Mouse (Mus musculus) heart, postnatal 0 days (tissue): ENCODE measurements around the gene Gm13030. TPM values are rescaled to one million over a fixed set of nuclear protein-coding genes. Genes with fewer than 3 reads are reported as not detected.
"Not testable (repeated sequence)": the region's sequence is repeated elsewhere in the genome, so short reads cannot be mapped to it uniquely, and the experiment has no call there.

Experiments
- ATAC-seq: fragments of 200-750 bp; cut with Nextera tagmentation; 2 replicates; pipeline ENCODE4 v1.8.0; 2017; ENCODE audit warnings: low read depth, moderate number of reproducible peaks, moderate library complexity; ENCODE audit not compliant: insufficient read depth
- DNase-seq: peaks from one replicate; pipeline ENCODE4 v3.0.0-alpha.2; 2016; ENCODE audit warnings: low spot score
- H3K27ac ChIP-seq: fragments of 300-500 bp; sonication (generic); 2 replicates; pipeline ENCODE4 v1.5.1; 2014; ENCODE audit warnings: low read depth, mild to moderate bottlenecking
- H3K27me3 ChIP-seq: fragments of 300-500 bp; sonication (generic); 2 replicates; pipeline ENCODE4 v1.6.1; 2014; ENCODE audit warnings: low read length, mixed read lengths; ENCODE audit not compliant: control insufficient read depth, insufficient read depth
- H3K36me3 ChIP-seq: fragments of 300-500 bp; sonication (generic); replicated peaks from 2 replicates; pipeline ENCODE4 v1.6.1; 2014; ENCODE audit warnings: low read length, mixed read lengths; ENCODE audit not compliant: control insufficient read depth, insufficient read depth
- H3K4me1 ChIP-seq: fragments of 300-500 bp; sonication (generic); 2 replicates; pipeline ENCODE4 v1.6.1; 2014; ENCODE audit warnings: antibody characterized with exemption; ENCODE audit not compliant: control insufficient read depth, insufficient read depth
- H3K4me2 ChIP-seq: fragments of 300-500 bp; sonication (generic); 2 replicates; pipeline ENCODE4 v1.6.1; 2014; ENCODE audit warnings: low read depth, mild to moderate bottlenecking, low read length, moderate library complexity
- H3K4me3 ChIP-seq: fragments of 300-500 bp; sonication (generic); 2 replicates; pipeline ENCODE4 v1.5.1; 2014; ENCODE audit warnings: low read depth, low read length
- H3K9ac ChIP-seq: fragments of 300-500 bp; sonication (generic); replicated peaks from 2 replicates; pipeline ENCODE4 v1.6.1; 2014; ENCODE audit warnings: low read depth, low read length, mixed read lengths
- H3K9me3 ChIP-seq: fragments of 300-500 bp; sonication (generic); replicated peaks from 2 replicates; pipeline ENCODE4 v1.6.1; 2016; ENCODE audit warnings: low read length; ENCODE audit not compliant: control insufficient read depth
- CTCF ChIP-seq: IDR thresholded peaks from 2 replicates; pipeline ENCODE4 v1.5.1; 2016; ENCODE audit warnings: antibody characterized with exemption, control low read depth, low read depth
- EP300 ChIP-seq: IDR thresholded peaks from 2 replicates; pipeline ENCODE4 v1.6.1; 2016; ENCODE audit warnings: antibody characterized with exemption, low read depth
- WGBS: fragments of 180-500 bp; shearing (Covaris S2); extraction: QIAGEN DNeasy Blood & Tissue Kit; methylation state at CpG from one replicate; pipeline ENCODE4 v1.1.7; 2014; 5-methylcytosine and 5-hydroxymethylcytosine counted together
- polyA plus RNA-seq: library from polyadenylated mRNA; unstranded; fragments of >200 nt; fragmentation: Nextera tagmentation; extraction: Ambion mirVana; gene quantifications from 2 replicates; pipeline ENCODE4 v1.2.1, GENCODE M21; 2015
- total RNA-seq: library from RNA; depleted of rRNA; stranded (reverse); fragments of >200 nt; gene quantifications from 2 replicates; pipeline ENCODE4 v1.2.3, GENCODE M21; 2014; ENCODE audit warnings: low replicate concordance

Gm13030 gene
- total and polyA plus RNA-seq, 2 experiments from 2014 or later: not detected

DNA sequence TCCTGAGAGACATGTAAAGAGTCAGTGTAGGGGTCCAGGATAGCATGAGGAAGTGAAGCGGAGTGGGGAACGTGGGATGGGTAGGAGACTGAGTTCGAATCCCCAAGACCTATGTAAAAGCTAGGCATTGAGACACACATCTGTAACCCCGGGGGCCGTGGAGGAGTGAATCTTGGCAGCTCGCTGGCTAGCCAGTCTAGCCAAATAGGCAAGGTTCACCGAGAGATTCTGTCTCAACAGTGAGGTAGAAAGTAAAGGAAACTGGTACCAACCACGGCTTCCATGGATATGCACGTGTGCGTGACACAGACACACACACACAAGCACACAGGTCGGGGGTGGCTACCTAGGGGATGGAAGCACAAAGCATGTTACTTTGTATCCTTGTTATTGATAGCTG lies 6.0 kb upstream of the Gm13030 start:
- Histone ChIP-seq H3K4me2 (no peak overlapping the region), H3K9me3 (no peaks in the 10 kb centered on the region), H3K27me3 (peaks cover 16% of the 10 kb centered on the region; the same call in 1 of the 2 replicates), H3K36me3 (no peaks in the 10 kb centered on the region), H3K4me1 (no peaks in the 10 kb centered on the region), H3K4me3 (no peak overlapping the region), H3K27ac (no peak overlapping the region), H3K9ac (no peak overlapping the region)
- WGBS: 84% methylated on average over 11 of the region's 11 CpGs
- TF ChIP-seq EP300 (no peak), CTCF (no peak)
- DNase-seq (no peak), ATAC-seq (no peak)

DNA sequence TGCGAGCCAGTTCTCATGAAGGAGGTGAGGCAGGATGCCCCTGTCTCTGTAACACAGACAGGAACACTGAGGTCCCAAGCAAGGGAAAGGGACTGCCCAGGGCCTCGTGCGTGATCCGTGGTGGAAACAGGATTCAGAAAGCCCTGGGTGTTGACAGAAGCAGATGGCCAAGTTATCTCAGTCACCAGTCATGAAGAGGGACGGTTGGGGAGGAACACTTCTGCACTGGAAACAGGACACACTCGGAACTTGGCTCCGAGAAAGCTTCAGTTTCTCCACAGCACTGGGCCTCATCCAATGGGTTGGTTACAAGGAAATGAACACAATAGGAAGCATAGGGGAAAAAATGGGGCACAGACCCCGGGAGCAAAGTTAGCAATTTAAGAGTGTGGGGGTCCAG lies 5.0 kb upstream of the Gm13030 start:
- 28% methylated on average over 8 of the region's 8 CpGs for WGBS
- Histone ChIP-seq H3K27ac (no peak overlapping the region), H3K9me3 (no peaks in the 10 kb centered on the region), H3K36me3 (no peaks in the 10 kb centered on the region), H3K9ac (no peak overlapping the region), H3K4me1 (no peaks in the 10 kb centered on the region), H3K4me3 (no peak overlapping the region), H3K4me2 (no peak overlapping the region), H3K27me3 (peaks cover 12% of the 10 kb centered on the region; the same call in 1 of the 2 replicates)
- ATAC-seq: 0 out of 2 replicates have a peak, but pooled peaks have one; percentile 11
- DNase-seq: no peak
- no peak for TF ChIP-seq CTCF
- no peak for TF ChIP-seq EP300

DNA sequence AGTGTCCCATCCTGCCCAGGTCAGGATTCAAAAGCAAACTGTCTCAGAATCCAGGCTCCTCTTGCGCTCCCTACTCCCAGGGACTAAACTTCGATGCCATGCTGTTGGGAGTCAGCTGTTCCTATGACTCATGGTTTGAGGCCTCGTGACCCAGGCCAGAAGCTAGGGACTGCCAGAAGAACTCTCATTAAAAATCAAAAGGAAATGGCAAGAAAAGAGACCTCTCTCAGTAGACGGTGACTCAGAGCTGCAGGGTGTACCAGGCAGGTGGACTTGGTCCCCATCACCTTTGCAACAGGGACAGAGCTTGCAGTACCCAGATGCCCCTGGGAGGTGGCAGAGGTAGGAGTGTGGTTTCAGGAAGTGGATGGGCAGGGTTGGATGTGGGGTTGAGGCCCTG lies 4.0 kb upstream of the Gm13030 start, which contains the start of gene Pla2g2e:
Gene Pla2g2e (plus strand): TSS at position 212 of the 400 bp plus-strand sequence.
- Histone ChIP-seq H3K4me1 (no peaks in the 10 kb centered on the region), H3K9me3 (no peaks in the 10 kb centered on the region), H3K27ac (no peak within 1 kb of the TSS), H3K36me3 (no peaks in the 10 kb centered on the region), H3K4me2 (no peak within 1 kb of the TSS), H3K27me3 (0 out of 2 replicates have a peak, but pooled peaks cover 7% of the 10 kb centered on the region), H3K4me3 (no peak within 1 kb of the TSS), H3K9ac (no peak within 1 kb of the TSS)
- ATAC-seq (no peak), DNase-seq (no peak)
- 52% methylated on average over 4 of the region's 4 CpGs for WGBS
- TF ChIP-seq EP300: no peak

DNA sequence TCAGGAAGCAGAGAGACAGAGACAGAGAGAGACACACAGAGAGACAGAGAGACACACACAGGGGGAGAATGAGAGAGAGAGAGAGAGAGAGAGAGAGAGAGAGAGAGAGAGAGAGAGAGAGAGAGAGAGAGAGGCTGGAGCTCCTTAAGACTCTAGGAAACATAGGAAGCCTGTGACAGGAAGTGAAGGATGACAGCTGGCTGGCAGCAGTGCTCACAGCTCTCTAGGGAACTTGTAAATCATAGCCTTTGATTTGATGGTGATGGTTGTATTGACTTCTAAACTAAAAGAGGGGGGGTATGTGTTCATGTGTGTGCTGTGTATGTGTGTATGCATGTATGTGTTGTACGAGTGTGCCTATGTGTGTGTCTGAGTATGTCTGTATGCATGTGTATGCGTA lies 2.2 kb upstream of the Gm13030 start:
- H3K36me3 ChIP-seq: no peaks in the 10 kb centered on the region
- H3K4me3 ChIP-seq: no peak overlapping the region
- H3K4me2 ChIP-seq: no peak overlapping the region
- no peak overlapping the region for H3K27ac ChIP-seq
- no peaks in the 10 kb centered on the region for H3K4me1 ChIP-seq
- TF ChIP-seq EP300: no peak
- TF ChIP-seq CTCF: no peak
- DNase-seq (no peak), ATAC-seq (no peak)
- H3K9me3 ChIP-seq: no peaks in the 10 kb centered on the region
- H3K27me3 ChIP-seq: no peaks in the 10 kb centered on the region
- H3K9ac ChIP-seq: no peak overlapping the region
- WGBS: 93% methylated on average over 2 of the region's 2 CpGs

DNA sequence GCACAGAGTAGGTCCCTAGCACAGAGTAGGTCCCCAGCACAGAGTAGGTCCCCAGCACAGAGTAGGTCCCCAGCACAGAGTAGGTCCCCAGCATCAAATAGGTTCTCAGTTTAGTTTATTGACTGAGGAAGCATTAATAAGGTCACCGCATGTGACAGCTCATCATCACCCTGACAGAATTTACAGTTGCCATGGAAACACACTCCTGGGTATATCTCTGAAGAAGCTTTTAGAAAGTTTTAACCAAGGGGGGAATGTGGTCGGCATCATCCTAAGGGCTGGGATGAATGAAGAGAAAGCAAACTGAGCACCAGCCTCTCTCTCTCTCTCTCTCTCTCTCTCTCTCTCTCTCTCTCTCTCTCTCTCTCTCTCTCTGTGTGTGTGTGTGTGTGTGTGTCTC lies 1.5 kb upstream of the Gm13030 start:
- not testable (repeated sequence) for H3K4me1 ChIP-seq, H3K4me2 ChIP-seq, ATAC-seq, DNase-seq, H3K4me3 ChIP-seq, H3K27ac ChIP-seq, H3K27me3 ChIP-seq, H3K9ac ChIP-seq, H3K36me3 ChIP-seq, H3K9me3 ChIP-seq
- 79% methylated on average over 2 of the region's 2 CpGs for WGBS

DNA sequence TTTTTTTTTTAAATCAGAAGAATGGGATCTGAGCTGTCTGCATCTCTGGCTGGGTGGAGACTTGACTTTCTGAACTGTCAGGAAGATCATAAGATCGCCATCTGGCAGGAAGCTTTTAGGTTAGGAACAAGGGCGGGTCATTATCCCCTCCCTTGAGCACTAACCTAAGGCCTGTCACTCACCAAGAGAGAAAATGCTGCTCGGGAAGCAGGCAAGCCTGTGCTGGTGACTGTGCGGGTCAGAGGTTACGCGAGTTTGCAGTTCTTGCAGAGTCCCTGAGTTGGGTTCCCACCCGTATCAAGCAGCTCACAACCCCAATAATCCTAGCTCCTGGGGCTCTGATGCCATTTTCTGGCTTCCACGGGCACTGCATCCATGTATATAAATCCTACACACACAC lies 5.1 kb downstream of the Gm13030 start:
- Histone ChIP-seq H3K9ac (no peak overlapping the region), H3K4me3 (no peak overlapping the region), H3K27me3 (0 out of 2 replicates have a peak, but pooled peaks cover 5% of the 10 kb centered on the region), H3K27ac (no peak overlapping the region), H3K9me3 (peaks cover 5% of the 10 kb centered on the region), H3K36me3 (no peaks in the 10 kb centered on the region), H3K4me1 (no peaks in the 10 kb centered on the region), H3K4me2 (no peak overlapping the region)
- DNase-seq (no peak), ATAC-seq (no peak)
- TF ChIP-seq CTCF (no peak), EP300 (no peak)
- WGBS: 51% methylated on average over 8 of the region's 8 CpGs
